Mouse (Mus musculus) intestine, postnatal 0 days (tissue): ENCODE results near the gene 1110032F04Rik. TPM values are rescaled to one million over a fixed set of nuclear protein-coding genes. Genes with fewer than 3 reads are reported as not detected.

Experiments
- ATAC-seq: fragments of 200-750 bp; cut with Nextera tagmentation; 2 replicates; pipeline ENCODE4 v1.8.0; 2017; ENCODE audit warnings: mild to moderate bottlenecking, moderate TSS enrichment, moderate library complexity
- H3K27ac ChIP-seq: fragments of 300-500 bp; sonication (generic); 2 replicates; pipeline ENCODE4 v1.5.1; 2014; ENCODE audit warnings: mild to moderate bottlenecking, low read depth, low read length, moderate library complexity
- H3K27me3 ChIP-seq: fragments of 300-500 bp; sonication (generic); replicated peaks from 2 replicates; pipeline ENCODE4 v1.6.1; 2014; ENCODE audit warnings: low read length, mixed read lengths; ENCODE audit not compliant: control insufficient read depth, insufficient read depth
- H3K36me3 ChIP-seq: fragments of 300-500 bp; sonication (generic); 2 replicates; pipeline ENCODE4 v1.6.1; 2014; ENCODE audit warnings: mild to moderate bottlenecking, moderate library complexity; ENCODE audit not compliant: control insufficient read depth, insufficient read depth
- H3K4me1 ChIP-seq: fragments of 300-500 bp; sonication (generic); replicated peaks from 2 replicates; pipeline ENCODE4 v1.6.1; 2014; ENCODE audit warnings: antibody characterized with exemption, low read length, mixed read lengths; ENCODE audit not compliant: control insufficient read depth, insufficient read depth
- H3K4me2 ChIP-seq: fragments of 300-500 bp; sonication (generic); replicated peaks from 2 replicates; pipeline ENCODE4 v1.6.1; 2014; ENCODE audit warnings: low read depth, mild to moderate bottlenecking, moderate library complexity
- H3K4me3 ChIP-seq: fragments of 300-500 bp; sonication (generic); 2 replicates; pipeline ENCODE4 v1.5.1; 2014; ENCODE audit warnings: low read depth, low read length
- H3K9ac ChIP-seq: fragments of 300-500 bp; sonication (generic); 2 replicates; pipeline ENCODE4 v1.6.1; 2014; ENCODE audit warnings: mild to moderate bottlenecking, low read depth, low read length
- H3K9me3 ChIP-seq: fragments of 300-500 bp; sonication (generic); 2 replicates; pipeline ENCODE4 v1.6.1; 2016; ENCODE audit warnings: mixed run types; ENCODE audit not compliant: control insufficient read depth
- CTCF ChIP-seq: sonication (generic); IDR thresholded peaks from 2 replicates; pipeline ENCODE4 v1.5.1; 2016; ENCODE audit warnings: low read depth, mild to moderate bottlenecking, control low read depth, antibody characterized with exemption, moderate library complexity
- WGBS: fragments of 180-500 bp; shearing (Covaris S2); extraction: QIAGEN DNeasy Blood & Tissue Kit; methylation state at CpG from one replicate; pipeline ENCODE4 v1.1.7; 2014; 5-methylcytosine and 5-hydroxymethylcytosine counted together
- polyA plus RNA-seq: library from polyadenylated mRNA; unstranded; fragments of >200 nt; fragmentation: Nextera tagmentation; extraction: Ambion mirVana; gene quantifications from 2 replicates; pipeline ENCODE4 v1.2.1, GENCODE M21; 2015

Gene 1110032F04Rik
- polyA plus RNA-seq, 1 experiment from 2014 or later, result 0.52 TPM

DNA sequence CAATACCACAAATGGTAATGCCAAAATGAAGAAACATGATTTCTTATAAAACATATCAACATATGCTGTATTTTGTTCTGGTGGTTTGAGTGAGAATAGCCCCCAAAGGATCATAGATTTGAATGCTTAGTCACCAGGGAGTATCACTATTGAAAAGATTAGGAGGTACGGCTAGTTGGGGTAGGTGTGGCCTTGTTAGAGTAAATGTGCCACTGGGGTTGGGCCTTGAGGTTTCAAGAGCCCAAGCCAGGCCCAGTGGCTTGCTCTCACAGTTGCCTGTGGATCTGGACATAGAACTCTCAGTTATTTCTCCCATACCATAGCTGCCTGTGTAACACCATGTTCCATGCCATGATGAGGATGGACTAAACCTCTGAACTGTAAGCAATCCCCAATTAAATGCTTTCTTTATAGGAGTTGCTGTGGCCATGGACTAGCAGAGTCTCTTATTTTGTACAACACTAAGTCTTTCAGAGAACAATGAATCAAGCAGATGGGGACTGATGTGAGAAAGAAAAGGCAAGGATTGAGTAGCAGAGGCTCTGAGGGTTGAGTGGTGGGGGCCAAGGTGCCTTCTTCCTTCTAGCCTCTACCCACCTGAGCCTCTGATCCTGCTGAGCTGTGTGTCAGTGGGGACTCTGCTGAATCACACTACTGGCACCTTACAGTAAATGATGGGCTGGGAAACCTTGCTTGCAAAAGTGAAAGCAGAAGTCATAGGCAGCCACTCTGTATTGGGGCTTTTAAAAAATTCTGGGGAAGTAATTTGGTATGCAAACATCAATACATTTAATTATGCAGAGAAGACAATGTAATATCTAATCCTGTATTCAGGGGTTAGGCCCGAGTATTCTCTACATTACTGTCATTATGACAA lies 35.8 kb downstream of the 1110032F04Rik start:
- WGBS, result 52% methylated on average over 2 of the region's 2 CpGs
- Histone ChIP-seq H3K4me3 (no peak overlapping the region), H3K27me3 (no peaks in the 10 kb centered on the region), H3K9me3 (no peaks in the 10 kb centered on the region), H3K27ac (no peak overlapping the region), H3K9ac (no peak overlapping the region), H3K4me2 (no peak overlapping the region), H3K36me3 (no peaks in the 10 kb centered on the region; the same call in 1 of the 2 replicates), H3K4me1 (no peaks in the 10 kb centered on the region)
- no peak for ATAC-seq
- TF ChIP-seq CTCF, result no peak

DNA sequence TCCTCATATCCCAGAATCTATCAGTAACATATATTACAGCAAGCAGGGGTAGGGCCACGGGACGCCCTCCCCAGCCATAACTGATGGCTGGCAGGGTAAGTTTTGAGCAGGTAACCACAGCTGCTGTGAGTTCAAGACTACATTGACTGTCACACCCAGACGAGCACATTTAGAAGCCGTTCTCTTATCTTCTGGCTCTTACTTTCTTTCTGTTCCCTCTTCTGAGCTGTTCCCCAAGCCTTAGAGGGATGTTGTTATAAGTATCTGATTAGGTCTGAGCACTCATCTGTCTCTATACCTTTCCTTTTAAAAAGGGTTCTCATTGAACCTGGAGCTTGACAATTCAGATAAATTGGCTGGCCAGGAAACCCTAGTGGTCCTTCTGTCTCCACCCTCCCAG lies 38.1 kb downstream of the 1110032F04Rik start:
- Histone ChIP-seq H3K36me3 (no peaks in the 10 kb centered on the region; the same call in 1 of the 2 replicates), H3K4me2 (no peak overlapping the region), H3K27me3 (no peaks in the 10 kb centered on the region), H3K27ac (no peak overlapping the region), H3K4me3 (no peak overlapping the region), H3K4me1 (no peaks in the 10 kb centered on the region), H3K9me3 (no peaks in the 10 kb centered on the region), H3K9ac (no peak overlapping the region)
- 89% methylated on average over 4 of the region's 4 CpGs for WGBS
- no peak for ATAC-seq
- TF ChIP-seq CTCF, result no peak

Other genes with a start within 250 kb of the 1110032F04Rik start
- gene Il12a, start 178.9 kb upstream of the 1110032F04Rik start, polyA plus RNA-seq, result not detected in 2 replicates
- 1.8 and 1.9 TPM in 2 replicates for gene Ift80, start 135.0 kb downstream of the 1110032F04Rik start, polyA plus RNA-seq
- 53.3 and 56.6 TPM in 2 replicates for gene Smc4, start 135.2 kb downstream of the 1110032F04Rik start, polyA plus RNA-seq
- gene Trim59, start 175.2 kb downstream of the 1110032F04Rik start, polyA plus RNA-seq, result 16.4 and 18.0 TPM in 2 replicates